Mouse (Mus musculus) bone marrow macrophage, adult 2 months (primary cell): ENCODE results near the gene Tesk2.

ENCODE experiments used
- CTCF ChIP-seq: IDR thresholded peaks from 2 replicates; pipeline ENCODE4 v1.5.1; 2012; ENCODE audit warnings: low read depth, mild to moderate bottlenecking, low read length, moderate library complexity
- POLR2A ChIP-seq: IDR thresholded peaks from 2 replicates; pipeline ENCODE4 v1.6.1; 2012; ENCODE audit warnings: mild to moderate bottlenecking, low read depth, low read length, borderline replicate concordance

DNA sequence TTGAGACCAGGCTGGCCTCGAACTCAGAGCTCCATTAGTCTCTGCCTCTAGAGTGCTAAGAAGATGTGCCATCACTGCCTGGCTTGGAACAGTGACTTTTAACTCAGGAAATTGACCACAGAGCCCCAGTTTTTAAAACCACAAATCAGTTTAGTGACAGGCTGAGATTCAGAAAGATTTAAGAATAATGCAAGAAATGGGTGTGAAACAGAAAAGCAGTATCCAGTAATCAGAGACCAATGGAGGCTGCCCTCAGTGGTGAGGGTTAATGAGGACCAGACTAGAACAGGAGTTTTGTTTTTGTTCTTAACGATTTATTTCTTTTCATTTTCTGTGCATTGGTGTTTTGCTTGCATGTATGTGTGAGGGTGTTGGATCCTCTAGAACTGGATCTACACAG, 36.1 kb upstream of the Tesk2 start:
- TF ChIP-seq CTCF (no peak), POLR2A (no peak)
